Mouse (Mus musculus) forebrain, embryonic 15.5 days (tissue): ENCODE data around the gene Gm7030. TPM values are rescaled to one million over a fixed set of nuclear protein-coding genes. Genes with fewer than 3 reads are reported as not detected.
A peak's percentile ranks its signal among the peaks of the same experiment; 100 is the strongest.
"Not testable (repeated sequence)": the region's sequence is repeated elsewhere in the genome, so short reads cannot be mapped to it uniquely, and the experiment has no call there.

Experiments
- ATAC-seq: fragments of 200-750 bp; cut with Nextera tagmentation; replicated peaks from 2 replicates; pipeline ENCODE4 v1.8.0; 2017; ENCODE audit warnings: mild to moderate bottlenecking, moderate TSS enrichment, moderate library complexity
- H3K27ac ChIP-seq: fragments of 300-500 bp; sonication (generic); replicated peaks from 2 replicates; pipeline ENCODE4 v1.5.1; 2015; ENCODE audit warnings: mild to moderate bottlenecking, inconsistent platforms
- H3K27me3 ChIP-seq: fragments of 300-500 bp; sonication (generic); 2 replicates; pipeline ENCODE4 v1.6.1; 2015; ENCODE audit warnings: inconsistent platforms
- H3K36me3 ChIP-seq: fragments of 300-500 bp; sonication (generic); 2 replicates; pipeline ENCODE4 v1.6.1; 2015; ENCODE audit warnings: mild to moderate bottlenecking, inconsistent platforms
- H3K4me1 ChIP-seq: fragments of 300-500 bp; sonication (generic); 2 replicates; pipeline ENCODE4 v1.6.1; 2015; ENCODE audit warnings: inconsistent platforms
- H3K4me2 ChIP-seq: fragments of 300-500 bp; sonication (generic); replicated peaks from 2 replicates; pipeline ENCODE4 v1.6.1; 2015; ENCODE audit warnings: mild to moderate bottlenecking, inconsistent platforms
- H3K4me3 ChIP-seq: fragments of 300-500 bp; sonication (generic); 2 replicates; pipeline ENCODE4 v1.5.1; 2015; ENCODE audit warnings: mild to moderate bottlenecking, inconsistent platforms
- H3K9ac ChIP-seq: fragments of 300-500 bp; sonication (generic); replicated peaks from 2 replicates; pipeline ENCODE4 v1.6.1; 2015; ENCODE audit warnings: mild to moderate bottlenecking, inconsistent platforms
- H3K9me3 ChIP-seq: fragments of 300-500 bp; sonication (generic); 2 replicates; pipeline ENCODE4 v1.6.1; 2016; ENCODE audit warnings: inconsistent platforms
- WGBS: fragments of 180-500 bp; shearing (Covaris S2); methylation state at CpG from one replicate; pipeline ENCODE4 v1.1.7; 2015; ENCODE audit warnings: mixed read lengths; 5-methylcytosine and 5-hydroxymethylcytosine counted together
- polyA plus RNA-seq: library from polyadenylated mRNA; unstranded; fragments of >200 nt; fragmentation: Nextera tagmentation; extraction: Ambion mirVana; gene quantifications from 2 replicates; pipeline ENCODE4 v1.2.1, GENCODE M21; 2015

The Gm7030 gene
- polyA plus RNA-seq, result not detected in 2 replicates

- WGBS, result 27% methylated on average over 28 of the region's 28 CpGs
- not testable (repeated sequence) for H3K9ac ChIP-seq
These were observed at the start of gene Gm7030 for GRCm38 (mm10) chr17:36128968-36129817. Gene Gm7030, minus strand, starts transcription at chr17:36129425.

GRCm38 (mm10) chr17:36178938-36179337 is 49.7 kb upstream of the Gm7030 start:
- H3K36me3 ChIP-seq, H3K4me1 ChIP-seq, H3K27ac ChIP-seq, ATAC-seq, H3K9me3 ChIP-seq: not testable (repeated sequence)
- Histone ChIP-seq H3K9ac (peak overlapping the region; percentile 15; the same call in 1 of the 2 replicates), H3K27me3 (peaks cover 22% of the 10 kb centered on the region), H3K4me3 (peak overlapping the region; percentile 33), H3K4me2 (peak overlapping the region; percentile 57)
- under 1% methylated on average over 40 of the region's 40 CpGs for WGBS

More at GRCm38 (mm10) chr17:36128968-36129817, at the start of gene Gm7030:
- not testable (repeated sequence) for H3K27ac ChIP-seq, H3K4me1 ChIP-seq, H3K4me2 ChIP-seq, H3K4me3 ChIP-seq, H3K36me3 ChIP-seq, ATAC-seq, H3K27me3 ChIP-seq, H3K9me3 ChIP-seq

GRCm38 (mm10) chr17:36176132-36176531 is 46.9 kb upstream of the Gm7030 start:
- H3K9ac ChIP-seq, H3K27ac ChIP-seq, H3K36me3 ChIP-seq, H3K4me1 ChIP-seq, H3K9me3 ChIP-seq, ATAC-seq, H3K27me3 ChIP-seq, H3K4me3 ChIP-seq, H3K4me2 ChIP-seq: not testable (repeated sequence)
- no CpG with 5 or more reads among the region's 2 CpGs for WGBS

GRCm38 (mm10) chr17:36170287-36170814 is 41.1 kb upstream of the Gm7030 start:
- Histone ChIP-seq H3K4me2 (no peak overlapping the region), H3K4me1 (peaks cover 9% of the 10 kb centered on the region; the same call in 1 of the 2 replicates)
- WGBS, result 48% methylated on average over 1 of the region's 1 CpGs

DNA sequence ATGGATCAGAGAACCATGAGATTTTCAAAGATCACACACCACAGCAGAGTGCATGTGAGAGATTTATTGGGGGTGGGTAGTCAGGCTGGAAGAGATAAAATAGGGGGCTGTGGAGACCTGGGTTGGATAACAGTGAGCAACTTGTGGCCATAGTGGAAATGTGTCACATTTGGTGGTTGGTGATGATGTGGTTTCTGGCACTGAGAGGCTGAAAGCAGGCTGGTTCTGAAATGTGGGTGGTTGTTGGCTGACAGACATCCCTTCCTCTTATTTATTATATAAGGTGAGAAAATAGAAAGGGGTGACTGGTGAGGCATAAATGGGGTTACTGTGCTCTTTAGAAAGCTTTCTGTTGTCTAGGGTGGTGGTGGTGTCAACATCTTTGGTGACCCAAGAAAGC is 40.5 kb upstream of the Gm7030 start:
- peaks cover 9% of the 10 kb centered on the region; the same call in 1 of the 2 replicates for H3K4me1 ChIP-seq
- H3K27ac ChIP-seq, result no peak overlapping the region
- peaks cover 52% of the 10 kb centered on the region for H3K27me3 ChIP-seq
- H3K9ac ChIP-seq, result no peak overlapping the region
- no peak overlapping the region for H3K4me2 ChIP-seq
- no peaks in the 10 kb centered on the region for H3K36me3 ChIP-seq
- H3K9me3 ChIP-seq, result no peaks in the 10 kb centered on the region
- no peak for ATAC-seq
- no peak overlapping the region for H3K4me3 ChIP-seq

More at GRCm38 (mm10) chr17:36170287-36170814, 41.1 kb upstream of the Gm7030 start:
- Histone ChIP-seq H3K4me3 (no peak overlapping the region), H3K27ac (no peak overlapping the region), H3K27me3 (peaks cover 46% of the 10 kb centered on the region), H3K36me3 (no peaks in the 10 kb centered on the region), H3K9ac (no peak overlapping the region), H3K9me3 (no peaks in the 10 kb centered on the region)
- ATAC-seq, result no peak

- H3K4me3 ChIP-seq, H3K4me1 ChIP-seq, H3K9ac ChIP-seq, H3K9me3 ChIP-seq, ATAC-seq, H3K36me3 ChIP-seq, H3K4me2 ChIP-seq, H3K27ac ChIP-seq: not testable (repeated sequence)
- 33% methylated on average over 1 of the region's 1 CpGs for WGBS
- H3K27me3 ChIP-seq, result peaks cover 59% of the 10 kb centered on the region
These were observed 39.9 kb upstream of the Gm7030 start for GRCm38 (mm10) chr17:36169094-36169493.

GRCm38 (mm10) chr17:36168039-36168652 is 38.9 kb upstream of the Gm7030 start, which contains the start of gene Gm8909:
Gene Gm8909, minus strand, starts transcription at chr17:36168537.
- H3K36me3 ChIP-seq, result no peaks in the 10 kb centered on the region
- peak within 1 kb of the TSS; percentile 24 for H3K4me3 ChIP-seq
- no peaks in the 10 kb centered on the region for H3K9me3 ChIP-seq
- no peak within 1 kb of the TSS for H3K27ac ChIP-seq
- peaks cover 9% of the 10 kb centered on the region; the same call in 1 of the 2 replicates for H3K4me1 ChIP-seq
- 2% methylated on average over 59 of the region's 63 CpGs for WGBS
- peaks cover 65% of the 10 kb centered on the region for H3K27me3 ChIP-seq
- no peak within 1 kb of the TSS for H3K9ac ChIP-seq
- peak within 1 kb of the TSS; percentile 31 for H3K4me2 ChIP-seq
- ATAC-seq, result no peak

- H3K27ac ChIP-seq, result no peak overlapping the region
- no peak for ATAC-seq
- peaks cover 9% of the 10 kb centered on the region; the same call in 1 of the 2 replicates for H3K4me1 ChIP-seq
- peak overlapping the region; percentile 24 for H3K4me3 ChIP-seq
- 1% methylated on average over 51 of the region's 51 CpGs for WGBS
- H3K36me3 ChIP-seq, result no peaks in the 10 kb centered on the region
- H3K9ac ChIP-seq, result no peak overlapping the region
- peak overlapping the region; percentile 31 for H3K4me2 ChIP-seq
- peaks cover 70% of the 10 kb centered on the region for H3K27me3 ChIP-seq
- no peaks in the 10 kb centered on the region for H3K9me3 ChIP-seq
These were observed 38.2 kb upstream of the Gm7030 start for GRCm38 (mm10) chr17:36167306-36168038.

DNA sequence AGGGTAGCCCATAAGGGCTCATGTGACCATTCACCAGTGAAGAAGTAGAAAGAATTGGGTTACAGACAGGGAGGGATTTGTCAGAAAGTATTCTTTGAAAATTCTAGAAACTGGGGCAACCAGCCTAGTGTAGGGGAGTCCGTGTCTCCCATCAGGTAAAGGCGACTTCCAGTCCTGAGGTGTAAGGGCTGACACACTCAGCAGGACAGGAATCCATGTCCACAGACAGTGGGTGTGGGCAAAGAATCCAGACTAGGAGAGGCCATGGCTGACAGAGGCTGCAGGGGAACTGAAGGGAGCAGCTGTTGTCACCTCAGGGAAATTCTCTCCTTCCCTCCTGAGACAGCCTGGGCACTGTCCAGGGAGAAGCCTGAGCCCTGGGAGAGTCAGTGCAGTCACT is 37.7 kb upstream of the Gm7030 start:
- not testable (repeated sequence) for ATAC-seq, H3K9ac ChIP-seq, H3K4me3 ChIP-seq, H3K27ac ChIP-seq, H3K36me3 ChIP-seq, H3K9me3 ChIP-seq, H3K4me1 ChIP-seq, H3K4me2 ChIP-seq
- peaks cover 76% of the 10 kb centered on the region for H3K27me3 ChIP-seq
- WGBS, result 22% methylated on average over 2 of the region's 2 CpGs

DNA sequence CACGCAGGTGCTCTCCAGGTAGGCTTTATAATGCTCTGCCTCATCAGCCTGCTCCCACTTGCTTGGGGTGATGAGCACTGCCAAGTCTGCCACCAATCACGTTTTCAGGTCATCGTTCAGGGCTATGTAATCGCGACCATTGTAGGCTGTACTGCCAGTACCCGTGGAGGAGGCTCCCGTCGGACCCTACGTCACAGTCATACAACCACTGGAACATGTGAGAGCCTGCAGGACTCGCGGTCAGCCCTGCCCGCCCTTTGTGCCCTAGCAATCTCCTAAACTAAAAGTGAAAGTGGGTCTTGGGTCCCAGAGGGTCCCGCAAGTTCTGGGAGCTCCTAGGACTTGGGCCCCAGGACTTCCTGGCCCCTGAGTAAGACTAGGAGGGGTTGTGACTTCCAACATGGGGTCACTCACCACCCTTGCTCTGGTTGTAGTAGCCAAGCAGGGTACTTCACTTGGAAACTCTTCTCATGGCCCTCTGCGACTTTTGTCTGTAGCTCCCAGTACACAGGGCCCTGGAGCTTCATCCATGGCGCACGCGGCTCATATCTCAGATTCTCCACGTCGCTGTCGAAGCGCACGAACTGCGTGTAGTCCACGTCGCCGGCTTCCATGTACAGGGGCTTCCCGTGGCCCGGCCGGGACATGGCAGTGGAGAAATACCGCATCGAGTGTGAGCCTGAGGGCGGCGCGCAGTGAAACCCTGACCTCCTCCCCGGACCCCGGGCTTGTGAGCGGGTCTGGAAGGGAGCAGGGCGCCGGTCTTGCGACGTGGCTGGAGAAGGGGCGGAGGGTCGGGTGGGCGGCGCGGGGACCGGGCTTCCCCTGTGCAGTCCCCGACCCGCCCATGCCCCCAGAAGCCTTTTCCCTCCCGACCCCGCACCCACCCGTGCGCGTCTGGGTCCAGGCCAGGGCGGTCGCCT is 32.2 kb upstream of the Gm7030 start:
- H3K4me2 ChIP-seq, result no peak overlapping the region
- H3K9ac ChIP-seq, result no peak overlapping the region
- no peaks in the 10 kb centered on the region for H3K9me3 ChIP-seq
- no peak for ATAC-seq
- peaks cover 75% of the 10 kb centered on the region for H3K27me3 ChIP-seq
- H3K4me1 ChIP-seq, result peaks cover 7% of the 10 kb centered on the region
- no peaks in the 10 kb centered on the region for H3K36me3 ChIP-seq
- no peak overlapping the region for H3K27ac ChIP-seq
- 0 out of 2 replicates have a peak overlapping the region, but pooled peaks have one; percentile 3 for H3K4me3 ChIP-seq
- 2% methylated on average over 56 of the region's 56 CpGs for WGBS

DNA sequence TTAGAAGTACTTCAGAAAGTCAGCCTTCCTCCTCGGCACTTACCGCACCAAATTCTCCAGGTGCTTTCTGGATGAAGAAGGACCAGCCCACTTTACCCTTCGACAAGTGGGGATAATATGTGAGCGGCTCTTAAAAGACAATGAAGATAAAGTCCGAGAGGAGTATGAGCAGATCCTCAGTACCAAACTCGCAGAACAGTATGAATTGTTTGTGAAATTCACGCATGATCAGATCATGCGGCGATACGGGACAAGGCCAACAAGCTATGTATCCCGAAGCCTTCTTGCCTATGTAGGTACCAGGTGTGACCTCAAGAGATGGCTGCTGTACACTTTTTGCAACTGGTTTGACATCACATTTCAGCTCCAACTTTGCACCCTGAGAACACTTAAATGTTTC is 29.0 kb upstream of the Gm7030 start:
- H3K9ac ChIP-seq, H3K27ac ChIP-seq, ATAC-seq, H3K9me3 ChIP-seq, H3K36me3 ChIP-seq, H3K4me1 ChIP-seq: not testable (repeated sequence)
- WGBS, result 8% methylated on average over 11 of the region's 11 CpGs
- H3K27me3 ChIP-seq, result peaks cover 65% of the 10 kb centered on the region
- peak overlapping the region; percentile 46 for H3K4me2 ChIP-seq
- peak overlapping the region; percentile 31; the same call in 1 of the 2 replicates for H3K4me3 ChIP-seq
